Mouse (Mus musculus) lung, postnatal 10 days (tissue): ENCODE data around the gene Ulk4.

ENCODE experiments used
- DNase-seq: peaks from one replicate; pipeline ENCODE4 v3.0.0; 2021

Gene Ulk4

DNA sequence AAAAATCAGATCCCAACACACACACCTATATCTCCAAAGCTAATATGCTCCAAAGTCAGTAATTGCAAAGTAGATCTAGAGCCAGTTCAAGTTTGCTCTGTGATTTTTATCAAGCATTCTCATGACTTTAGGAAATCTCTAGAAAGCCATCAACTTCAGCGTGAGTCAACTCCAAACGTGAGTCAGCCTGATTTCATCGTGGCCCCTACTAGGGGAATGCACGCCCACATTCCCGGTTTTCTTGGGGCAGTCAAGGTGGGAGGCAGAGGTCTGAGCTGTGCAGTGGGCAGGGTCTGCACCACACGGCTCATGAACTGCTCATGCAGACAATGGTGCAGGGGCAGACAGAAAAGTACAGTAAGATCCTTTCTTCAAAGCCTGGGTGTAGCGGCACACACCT, 271.0 kb downstream of the Ulk4 start:
- no peak for DNase-seq

GRCm38 (mm10) chr9:121001681-121002540, 275.1 kb downstream of the Ulk4 start:
- DNase-seq = peak; percentile 80

- DNase-seq = peak; percentile 86
Measured at GRCm38 (mm10) chr9:121000641-121001320, 276.2 kb downstream of the Ulk4 start.

DNA sequence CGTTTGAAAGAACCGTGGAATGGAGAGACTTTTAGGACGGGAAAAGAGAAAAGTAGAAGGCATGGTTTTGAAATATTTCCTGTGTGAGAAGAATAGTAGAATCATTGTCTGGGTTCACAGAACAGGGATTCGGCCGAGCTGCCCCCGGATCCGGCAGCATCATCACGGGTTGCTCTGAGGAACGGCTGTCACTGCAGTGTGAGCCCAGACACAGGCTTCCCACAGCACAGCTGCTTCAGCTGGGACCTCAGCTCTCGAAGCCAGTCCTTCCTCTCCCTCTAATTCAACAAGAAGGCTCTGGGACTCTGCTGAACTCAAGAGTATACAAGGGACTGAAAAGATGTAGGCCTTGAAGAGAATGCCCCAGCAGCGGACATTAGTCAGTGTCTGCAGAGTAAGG, 278.3 kb downstream of the Ulk4 start:
- DNase-seq = no peak

GRCm38 (mm10) chr9:120994223-120995155, 282.5 kb downstream of the Ulk4 start:
- no peak for DNase-seq

- no peak for DNase-seq
Measured at GRCm38 (mm10) chr9:120993004-120993403, 284.0 kb downstream of the Ulk4 start.

- no peak for DNase-seq
Measured at GRCm38 (mm10) chr9:120991801-120992200, 285.2 kb downstream of the Ulk4 start.

GRCm38 (mm10) chr9:120989806-120990700, 286.9 kb downstream of the Ulk4 start:
- DNase-seq = peak; percentile 48

DNA sequence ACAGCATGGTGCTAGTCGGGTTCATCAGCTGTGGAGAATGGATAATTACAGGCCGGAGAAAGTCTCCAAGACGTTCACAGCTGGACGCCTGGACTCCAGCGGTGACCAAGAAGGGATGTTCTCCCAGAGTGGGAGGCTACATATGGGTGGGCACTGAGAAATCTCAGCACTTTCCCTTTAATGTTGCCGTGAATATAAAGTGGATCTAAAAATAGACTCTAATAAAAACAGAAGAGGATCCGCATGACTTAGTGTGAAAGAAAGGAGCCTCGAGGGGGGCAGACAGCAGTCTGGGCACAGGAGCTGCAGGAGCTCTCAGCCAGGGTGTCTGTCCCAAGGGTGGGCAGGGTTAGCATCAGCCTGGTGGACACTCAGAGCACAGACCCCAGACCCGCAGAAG, 288.9 kb downstream of the Ulk4 start:
- no peak for DNase-seq

DNA sequence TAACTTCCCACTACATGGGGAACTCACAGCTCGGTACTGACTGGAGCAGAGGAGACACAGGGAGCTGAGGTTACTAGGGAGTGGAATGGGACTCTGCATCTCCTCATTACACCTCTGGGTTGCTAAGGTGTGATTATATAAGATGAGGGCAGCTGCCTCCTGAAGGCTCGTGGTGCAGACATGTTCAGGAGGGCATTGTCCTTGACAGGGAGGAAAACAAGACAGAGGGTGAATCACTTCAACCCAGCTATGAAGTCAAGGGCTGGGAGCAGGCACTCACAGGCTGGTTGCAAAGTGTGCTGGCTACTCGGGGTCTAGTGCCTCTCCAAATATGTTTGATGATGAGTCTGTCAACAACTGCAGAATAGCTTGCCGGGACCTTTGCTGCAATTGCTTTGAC, 290.0 kb downstream of the Ulk4 start:
- no peak for DNase-seq

- DNase-seq = no peak
Measured at GRCm38 (mm10) chr9:120986255-120986654, 290.7 kb downstream of the Ulk4 start.

DNA sequence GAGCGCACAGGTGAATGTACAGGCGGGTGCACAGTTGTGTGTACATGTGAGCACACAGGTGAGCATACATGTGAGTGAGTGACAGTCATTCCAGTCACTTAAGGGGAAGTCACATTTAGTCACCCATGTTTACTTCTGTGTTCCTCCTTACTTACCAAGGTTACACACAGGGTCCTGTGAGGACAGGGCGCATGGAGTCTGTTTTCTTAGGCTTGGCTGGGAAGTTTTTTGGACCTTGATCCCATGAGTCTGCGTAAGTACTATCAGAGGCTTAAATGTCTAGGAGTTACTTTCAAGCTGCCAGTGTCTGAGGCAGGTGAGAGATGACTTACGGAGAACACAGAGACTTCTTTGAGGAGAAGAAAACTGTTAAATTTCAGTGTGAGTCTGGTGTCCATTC, 291.5 kb downstream of the Ulk4 start:
- DNase-seq = no peak

- no peak for DNase-seq
Measured at GRCm38 (mm10) chr9:120985009-120985408, 292.0 kb downstream of the Ulk4 start.

DNA sequence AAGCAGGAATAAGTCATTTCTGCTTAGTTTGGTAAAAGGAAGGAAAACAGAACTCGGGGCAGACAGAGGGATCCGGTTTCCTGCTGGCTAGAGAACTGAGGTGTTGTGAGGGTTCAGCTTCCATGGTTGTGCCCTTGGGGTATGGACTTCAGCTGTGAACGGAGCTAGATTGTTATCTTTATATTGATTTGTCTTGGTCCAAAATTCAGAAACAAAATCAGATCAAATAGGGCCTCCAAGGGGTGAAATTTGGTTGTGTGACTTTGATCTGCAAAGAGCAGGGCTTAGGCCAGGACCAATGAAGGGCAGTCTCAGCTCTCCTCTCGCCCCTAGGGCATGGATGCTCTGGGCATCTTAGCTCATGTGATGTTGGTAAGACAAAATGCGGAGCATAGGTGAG, 292.5 kb downstream of the Ulk4 start:
- DNase-seq = no peak

GRCm38 (mm10) chr9:120983849-120984248, 293.1 kb downstream of the Ulk4 start:
- no peak for DNase-seq

- no peak for DNase-seq
Measured at GRCm38 (mm10) chr9:120981777-120982176, 295.2 kb downstream of the Ulk4 start.

DNA sequence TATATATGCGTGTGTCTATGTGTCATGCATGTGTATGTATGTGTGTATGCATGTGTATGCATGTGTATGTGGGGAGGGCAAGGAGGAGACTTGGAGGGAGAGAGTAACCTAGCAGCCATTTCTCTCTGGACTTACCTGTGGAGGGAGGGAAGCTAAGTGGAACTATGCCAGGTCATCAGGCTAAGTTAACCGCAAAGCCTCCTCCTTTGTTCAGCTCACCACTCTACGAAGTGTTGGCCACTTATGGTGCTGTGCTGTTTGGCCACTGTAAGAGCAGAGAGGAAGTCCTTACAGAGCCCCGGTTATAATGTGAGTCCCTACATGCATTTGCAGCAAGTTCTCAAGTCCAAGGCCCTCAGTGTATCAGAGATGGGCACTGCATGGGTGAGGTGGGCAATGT, 300.1 kb downstream of the Ulk4 start:
- no peak for DNase-seq

DNA sequence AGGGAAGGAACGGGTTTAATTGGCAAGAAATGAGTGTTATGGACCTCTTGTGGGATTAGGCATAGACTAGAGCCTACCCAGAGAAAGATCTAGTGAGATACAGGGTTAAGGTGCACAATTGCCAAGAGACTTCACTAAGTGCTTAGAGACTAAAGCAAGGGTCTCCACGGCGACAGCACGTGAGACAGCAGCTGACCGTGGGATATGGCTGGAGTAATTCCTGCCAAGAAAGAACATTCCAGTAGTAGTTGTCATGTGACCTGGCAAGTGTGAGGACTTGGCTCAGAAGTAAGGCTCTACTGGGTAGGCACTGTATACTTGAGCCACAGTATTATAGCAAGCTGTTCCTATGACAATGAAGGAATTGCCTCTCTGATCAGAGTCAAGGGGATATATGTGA, 300.8 kb downstream of the Ulk4 start:
- peak; percentile 83 for DNase-seq

DNA sequence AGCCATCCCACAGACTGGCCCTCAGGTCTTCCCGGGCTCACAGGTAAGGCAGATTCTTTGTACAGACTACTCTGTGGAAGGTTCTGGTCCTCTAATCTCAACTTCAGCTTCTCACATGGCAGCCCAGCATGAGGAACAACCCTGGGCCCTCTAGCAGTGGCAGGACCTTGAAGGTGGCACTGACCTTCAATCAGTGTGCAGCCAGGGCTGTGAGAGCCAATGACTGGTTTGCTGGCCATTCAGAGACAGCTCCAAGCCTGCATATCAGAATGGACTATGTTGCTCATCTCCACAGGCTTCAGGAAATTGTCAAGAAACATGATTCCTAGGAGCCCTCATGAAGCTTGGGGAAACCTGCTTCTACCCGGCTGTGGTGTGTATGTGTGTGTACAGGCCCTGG, 302.8 kb downstream of the Ulk4 start:
- no peak for DNase-seq

DNA sequence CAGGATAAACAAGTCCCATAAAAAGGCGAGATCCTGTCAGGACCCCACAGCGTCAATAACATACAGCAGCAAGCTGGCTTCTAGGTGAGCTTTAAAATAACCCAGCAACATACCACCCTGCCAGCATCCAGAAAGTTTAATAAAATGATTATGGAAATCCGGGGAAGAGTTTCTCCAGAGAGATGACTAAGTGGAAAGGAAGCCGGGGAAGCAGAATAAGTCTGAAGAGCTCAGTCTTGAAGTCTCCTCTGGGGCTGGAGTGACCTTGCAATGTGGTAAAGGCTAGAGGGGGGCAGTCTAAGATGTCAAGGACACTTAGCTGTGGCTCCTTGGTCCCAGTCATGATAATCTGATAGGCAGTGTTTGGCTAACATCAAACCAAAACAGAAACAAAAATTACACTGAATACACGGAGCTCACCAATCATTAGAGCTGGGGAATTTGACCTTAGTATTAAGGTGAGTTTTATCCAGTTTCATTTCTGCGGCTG, 303.9 kb downstream of the Ulk4 start:
- DNase-seq = no peak

DNA sequence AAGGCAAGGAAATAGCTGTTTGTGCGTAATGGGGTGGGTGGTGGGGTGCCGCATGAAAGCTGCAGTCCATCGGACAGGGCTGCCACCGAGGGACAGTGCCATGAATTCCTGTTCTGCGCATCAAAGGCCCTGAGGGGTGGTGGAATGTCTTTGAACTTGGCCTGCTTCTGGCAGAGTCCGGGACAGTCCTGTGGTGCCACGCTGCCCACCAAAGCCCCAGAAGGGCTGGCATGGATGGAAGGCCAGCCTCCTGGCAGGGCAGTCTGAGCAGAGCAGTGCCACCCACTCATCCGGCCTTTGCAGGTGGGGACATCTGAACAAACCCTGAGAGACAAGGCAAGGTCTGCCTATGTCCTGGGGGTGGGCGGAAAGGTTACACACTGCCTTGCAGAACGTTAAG, 312.0 kb downstream of the Ulk4 start:
- no peak for DNase-seq

DNA sequence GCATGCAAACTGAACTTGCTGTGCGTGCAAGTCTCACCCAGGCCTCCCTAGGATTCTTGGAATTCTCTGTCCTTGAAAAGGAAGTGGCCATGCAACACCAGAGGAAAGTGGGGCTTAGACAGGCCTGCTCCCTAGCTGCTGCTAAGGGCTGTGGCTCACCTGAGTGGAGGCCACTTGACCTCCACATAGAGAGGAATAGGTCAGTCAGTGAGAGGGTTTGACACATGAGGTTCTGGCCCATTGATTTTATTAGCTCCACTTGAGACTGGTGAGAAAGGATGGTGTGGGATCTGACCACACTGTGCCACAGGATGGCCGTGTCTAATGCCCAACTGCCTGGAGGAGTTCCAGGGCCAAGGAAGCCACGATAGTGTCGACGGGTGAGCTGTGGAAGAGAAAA, 312.8 kb downstream of the Ulk4 start:
- no peak for DNase-seq
